Mouse (Mus musculus): Measurements from ENCODE around the gene Vps8. TPM values are rescaled to one million over a fixed set of nuclear protein-coding genes. Genes with fewer than 3 reads are reported as not detected.

The Vps8 gene
- polyA plus RNA-seq, 1 experiment from 2014 or later = 10.7 TPM

- H3K36me3 ChIP-seq = no peaks in the 10 kb centered on the region
- H3K9ac ChIP-seq = no peak overlapping the region
- no peak overlapping the region for H3K4me2 ChIP-seq
- H3K4me1 ChIP-seq = peaks cover 69% of the 10 kb centered on the region
- 54% methylated on average over 3 of the region's 3 CpGs for whole genome bisulfite sequencing
- no peaks in the 10 kb centered on the region for H3K27me3 ChIP-seq
- no peak for ATAC-seq (ENCODE audit: insufficient number of reproducible peaks, insufficient read depth, low FRiP score, low TSS enrichment, low read depth)
- no peaks in the 10 kb centered on the region for H3K9me3 ChIP-seq
- H3K27ac ChIP-seq = no peak overlapping the region
- no peak overlapping the region for H3K4me3 ChIP-seq
Observed at GRCm38 (mm10) chr16:21389316-21389715, 33.6 kb upstream of the Vps8 start.

GRCm38 (mm10) chr16:21390744-21391143 lies 32.2 kb upstream of the Vps8 start:
- Histone ChIP-seq H3K27me3 (no peaks in the 10 kb centered on the region), H3K9ac (no peak overlapping the region), H3K4me1 (peaks cover 76% of the 10 kb centered on the region), H3K27ac (peak overlapping the region; percentile 82), H3K4me2 (peak overlapping the region; percentile 24; the same call in 1 of the 2 replicates), H3K4me3 (no peak overlapping the region), H3K9me3 (no peaks in the 10 kb centered on the region), H3K36me3 (no peaks in the 10 kb centered on the region)
- ATAC-seq (ENCODE audit: insufficient number of reproducible peaks, insufficient read depth, low FRiP score, low TSS enrichment, low read depth) = no peak
- 26% methylated on average over 5 of the region's 5 CpGs for WGBS

- Histone ChIP-seq H3K9ac (no peak overlapping the region), H3K4me3 (no peak overlapping the region), H3K27me3 (no peaks in the 10 kb centered on the region), H3K4me1 (peaks cover 74% of the 10 kb centered on the region), H3K27ac (peak overlapping the region; percentile 82), H3K9me3 (no peaks in the 10 kb centered on the region), H3K36me3 (no peaks in the 10 kb centered on the region), H3K4me2 (no peak overlapping the region)
- WGBS = 66% methylated on average over 6 of the region's 6 CpGs
- no peak for ATAC-seq (ENCODE audit: insufficient number of reproducible peaks, insufficient read depth, low FRiP score, low TSS enrichment, low read depth)
Observed at GRCm38 (mm10) chr16:21392099-21392498, 30.8 kb upstream of the Vps8 start.

GRCm38 (mm10) chr16:21392517-21393112 lies 30.3 kb upstream of the Vps8 start:
- H3K9me3 ChIP-seq = no peaks in the 10 kb centered on the region
- H3K4me1 ChIP-seq = peaks cover 74% of the 10 kb centered on the region
- peak overlapping the region; percentile 27; the same call in 1 of the 2 replicates for H3K4me2 ChIP-seq
- no peaks in the 10 kb centered on the region for H3K36me3 ChIP-seq
- ATAC-seq (ENCODE audit: insufficient number of reproducible peaks, insufficient read depth, low FRiP score, low TSS enrichment, low read depth) = peak; percentile 80
- H3K27ac ChIP-seq = peak overlapping the region; percentile 82
- H3K27me3 ChIP-seq = no peaks in the 10 kb centered on the region
- H3K9ac ChIP-seq = no peak overlapping the region
- WGBS = 34% methylated on average over 9 of the region's 9 CpGs
- no peak overlapping the region for H3K4me3 ChIP-seq

GRCm38 (mm10) chr16:21395546-21395945 lies 27.4 kb upstream of the Vps8 start:
- Histone ChIP-seq H3K9ac (no peak overlapping the region), H3K4me2 (no peak overlapping the region), H3K36me3 (no peaks in the 10 kb centered on the region), H3K27ac (peak overlapping the region; percentile 44), H3K4me1 (peaks cover 75% of the 10 kb centered on the region), H3K9me3 (no peaks in the 10 kb centered on the region), H3K27me3 (no peaks in the 10 kb centered on the region), H3K4me3 (no peak overlapping the region)
- no peak for ATAC-seq (ENCODE audit: insufficient number of reproducible peaks, insufficient read depth, low FRiP score, low TSS enrichment, low read depth)
- WGBS = 16% methylated on average over 7 of the region's 7 CpGs

GRCm38 (mm10) chr16:21397681-21398080 lies 25.2 kb upstream of the Vps8 start:
- Histone ChIP-seq H3K9ac (no peak overlapping the region), H3K27ac (0 out of 2 replicates have a peak overlapping the region, but pooled peaks have one; percentile 29), H3K4me2 (no peak overlapping the region), H3K36me3 (no peaks in the 10 kb centered on the region), H3K27me3 (no peaks in the 10 kb centered on the region), H3K4me3 (no peak overlapping the region), H3K9me3 (no peaks in the 10 kb centered on the region), H3K4me1 (peaks cover 68% of the 10 kb centered on the region)
- ATAC-seq (ENCODE audit: insufficient number of reproducible peaks, insufficient read depth, low FRiP score, low TSS enrichment, low read depth) = no peak
- WGBS = 52% methylated on average over 5 of the region's 5 CpGs

- Histone ChIP-seq H3K9me3 (no peaks in the 10 kb centered on the region), H3K27me3 (no peaks in the 10 kb centered on the region), H3K36me3 (no peaks in the 10 kb centered on the region), H3K9ac (no peak overlapping the region), H3K27ac (peak overlapping the region; percentile 45; the same call in 1 of the 2 replicates), H3K4me1 (peaks cover 72% of the 10 kb centered on the region), H3K4me2 (no peak overlapping the region), H3K4me3 (no peak overlapping the region)
- ATAC-seq (ENCODE audit: insufficient number of reproducible peaks, insufficient read depth, low FRiP score, low TSS enrichment, low read depth) = no peak
- 18% methylated on average over 8 of the region's 8 CpGs for WGBS
Observed at GRCm38 (mm10) chr16:21398345-21399051, 24.4 kb upstream of the Vps8 start.

GRCm38 (mm10) chr16:21399942-21400341 lies 23.0 kb upstream of the Vps8 start:
- no peaks in the 10 kb centered on the region for H3K27me3 ChIP-seq
- peaks cover 77% of the 10 kb centered on the region for H3K4me1 ChIP-seq
- H3K4me3 ChIP-seq = no peak overlapping the region
- no peak overlapping the region for H3K27ac ChIP-seq
- H3K36me3 ChIP-seq = no peaks in the 10 kb centered on the region
- 71% methylated on average over 4 of the region's 4 CpGs for WGBS
- no peak overlapping the region for H3K4me2 ChIP-seq
- ATAC-seq (ENCODE audit: insufficient number of reproducible peaks, insufficient read depth, low FRiP score, low TSS enrichment, low read depth) = no peak
- H3K9ac ChIP-seq = no peak overlapping the region
- H3K9me3 ChIP-seq = no peaks in the 10 kb centered on the region

GRCm38 (mm10) chr16:21402068-21402467 lies 20.9 kb upstream of the Vps8 start:
- no peaks in the 10 kb centered on the region for H3K27me3 ChIP-seq
- H3K4me2 ChIP-seq = no peak overlapping the region
- no peak for ATAC-seq (ENCODE audit: insufficient number of reproducible peaks, insufficient read depth, low FRiP score, low TSS enrichment, low read depth)
- H3K27ac ChIP-seq = no peak overlapping the region
- no peaks in the 10 kb centered on the region for H3K36me3 ChIP-seq
- 0 out of 2 replicates have a peak overlapping the region, but pooled peaks have one; percentile 32 for H3K9ac ChIP-seq
- H3K4me3 ChIP-seq = no peak overlapping the region
- peaks cover 71% of the 10 kb centered on the region for H3K4me1 ChIP-seq
- H3K9me3 ChIP-seq = no peaks in the 10 kb centered on the region
- 35% methylated on average over 17 of the region's 17 CpGs for WGBS

GRCm38 (mm10) chr16:21403402-21403801 lies 19.5 kb upstream of the Vps8 start:
- no peaks in the 10 kb centered on the region for H3K9me3 ChIP-seq
- H3K4me3 ChIP-seq = no peak overlapping the region
- peaks cover 58% of the 10 kb centered on the region for H3K4me1 ChIP-seq
- 65% methylated on average over 2 of the region's 2 CpGs for WGBS
- ATAC-seq (ENCODE audit: insufficient number of reproducible peaks, insufficient read depth, low FRiP score, low TSS enrichment, low read depth) = no peak
- H3K9ac ChIP-seq = no peak overlapping the region
- no peak overlapping the region for H3K27ac ChIP-seq
- H3K36me3 ChIP-seq = no peaks in the 10 kb centered on the region
- H3K4me2 ChIP-seq = no peak overlapping the region
- no peaks in the 10 kb centered on the region for H3K27me3 ChIP-seq

- WGBS = 20% methylated on average over 5 of the region's 5 CpGs
- Histone ChIP-seq H3K27ac (no peak overlapping the region), H3K4me2 (no peak overlapping the region), H3K4me3 (no peak overlapping the region), H3K36me3 (no peaks in the 10 kb centered on the region), H3K9me3 (no peaks in the 10 kb centered on the region), H3K27me3 (no peaks in the 10 kb centered on the region), H3K4me1 (peaks cover 48% of the 10 kb centered on the region), H3K9ac (no peak overlapping the region)
- no peak for ATAC-seq (ENCODE audit: insufficient number of reproducible peaks, insufficient read depth, low FRiP score, low TSS enrichment, low read depth)
Observed at GRCm38 (mm10) chr16:21404631-21405030, 18.3 kb upstream of the Vps8 start.

Measured in embryonic facial prominence, embryonic 13.5 days (tissue).